In genomic region chr9:4308628-4309350, GRCm38 (mm10) we compare ENCODE assay signal across 7 mouse cellular contexts. TPM values are rescaled to one million over a fixed set of nuclear protein-coding genes. Genes with fewer than 3 reads are reported as not detected.
A peak's percentile ranks its signal among the peaks of the same experiment; 100 is the strongest.
DNase-seq lines count a peak whose midpoint lies in the region; ATAC-seq and TF ChIP-seq lines count a peak whose summit lies in the region.

No protein-coding gene starts in this region.

- ATAC-seq in limb, embryonic 11.5 days (ENCODE audit: insufficient number of reproducible peaks, low FRiP score, low TSS enrichment, low read depth): no peak; the same call in 1 of the 2 replicates
- ATAC-seq in neural tube, embryonic 14.5 days (ENCODE audit: low read depth): peak; percentile 58

- under 1% methylated on average over 36 of the region's 36 CpGs for WGBS in thymus, adult 2 months
- under 1% methylated on average over 36 of the region's 36 CpGs for WGBS in limb, embryonic 11.5 days
- 1% methylated on average over 36 of the region's 36 CpGs for WGBS in neural tube, embryonic 14.5 days

- TF ChIP-seq CTCF in thymus, adult 2 months (IDR thresholded peaks at IDR 0.05; ENCODE audit: borderline replicate concordance, control insufficient read depth, extremely low read depth, insufficient read depth, low read length, poor library complexity): no peak
- TF ChIP-seq CTCF in embryonic fibroblast, embryonic 13.5 days (IDR thresholded peaks at IDR 0.05; ENCODE audit: borderline replicate concordance, insufficient read depth, low read length): no peak

- no peaks in the 10 kb centered on the region for H3K4me1 ChIP-seq in thymus, adult 2 months (replicated peaks; ENCODE audit: control insufficient read depth, insufficient read depth, low read length)
- H3K4me1 ChIP-seq in embryonic fibroblast, embryonic 13.5 days (ENCODE audit: control insufficient read depth, insufficient read depth, low read length): no peaks in the 10 kb centered on the region
- H3K4me1 ChIP-seq in limb, embryonic 11.5 days (ENCODE audit: control insufficient read depth, insufficient read depth, low read length): peaks cover 2% of the 10 kb centered on the region; the same call in 1 of the 2 replicates
- peaks cover 8% of the 10 kb centered on the region; the same call in 1 of the 2 replicates for H3K4me1 ChIP-seq in neural tube, embryonic 14.5 days (ENCODE audit: control insufficient read depth, insufficient read depth, low read length)

- H3K4me2 ChIP-seq in limb, embryonic 11.5 days (ENCODE audit: low read depth, severe bottlenecking): peak overlapping the region; percentile 43
- peak overlapping the region; percentile 75 for H3K4me2 ChIP-seq in neural tube, embryonic 14.5 days (ENCODE audit: low read depth, low read length)

- no peak for DNase-seq in thymus, adult 2 months
- no peak for DNase-seq in thymus, postnatal 0 days (ENCODE audit: low spot score)
- no peak for DNase-seq in limb, embryonic 11.5 days (ENCODE audit: low spot score)
- DNase-seq in right cerebral cortex, adult 18-20 months: no peak
- DNase-seq in right cerebral cortex, postnatal 14 days: no peak

- TF ChIP-seq POLR2A in thymus, adult 2 months (IDR thresholded peaks at IDR 0.05; ENCODE audit: control insufficient read depth, extremely low read depth, insufficient read depth, low read length, poor library complexity): no peak
- no peak for TF ChIP-seq POLR2A in embryonic fibroblast, embryonic 13.5 days (IDR thresholded peaks at IDR 0.05; ENCODE audit: low read depth, low read length)

- peak overlapping the region; percentile 6; the same call in 1 of the 2 replicates for H3K27ac ChIP-seq in thymus, adult 2 months (ENCODE audit: control insufficient read depth, insufficient read depth, low read length)
- peak overlapping the region; percentile 60 for H3K27ac ChIP-seq in embryonic fibroblast, embryonic 13.5 days (ENCODE audit: insufficient read depth, low read length)
- no peak overlapping the region for H3K27ac ChIP-seq in limb, embryonic 11.5 days (replicated peaks; ENCODE audit: low read depth, low read length)
- peak overlapping the region; percentile 71 for H3K27ac ChIP-seq in neural tube, embryonic 14.5 days (ENCODE audit: low read depth, low read length)

- H3K4me3 ChIP-seq in thymus, adult 2 months (ENCODE audit: control insufficient read depth, insufficient read depth, low read length): peak overlapping the region; percentile 62
- H3K4me3 ChIP-seq in embryonic fibroblast, embryonic 13.5 days (ENCODE audit: insufficient read depth, low read length): peak overlapping the region; percentile 90
- H3K4me3 ChIP-seq in limb, embryonic 11.5 days (ENCODE audit: low read depth, low read length): peak overlapping the region; percentile 59
- peak overlapping the region; percentile 68 for H3K4me3 ChIP-seq in neural tube, embryonic 14.5 days (ENCODE audit: low read depth, low read length)

- H3K27me3 ChIP-seq in thymus, adult 2 months (ENCODE audit: control insufficient read depth, insufficient read depth, low read length): no peaks in the 10 kb centered on the region
- no peaks in the 10 kb centered on the region for H3K27me3 ChIP-seq in limb, embryonic 11.5 days (ENCODE audit: control insufficient read depth, insufficient read depth, low read length)
- H3K27me3 ChIP-seq in neural tube, embryonic 14.5 days (ENCODE audit: control insufficient read depth, insufficient read depth, low read length): no peaks in the 10 kb centered on the region

- peak overlapping the region; percentile 62 for H3K9ac ChIP-seq in limb, embryonic 11.5 days (ENCODE audit: low read length)
- peak overlapping the region; percentile 75 for H3K9ac ChIP-seq in neural tube, embryonic 14.5 days (replicated peaks; ENCODE audit: low read depth, low read length)

- no peaks in the 10 kb centered on the region for H3K9me3 ChIP-seq in limb, embryonic 11.5 days (ENCODE audit: control insufficient read depth, low read length)
- no peaks in the 10 kb centered on the region for H3K9me3 ChIP-seq in neural tube, embryonic 14.5 days (ENCODE audit: control insufficient read depth, low read length)

- no peaks in the 10 kb centered on the region for H3K36me3 ChIP-seq in thymus, adult 2 months (ENCODE audit: control insufficient read depth, insufficient read depth, low read length)
- H3K36me3 ChIP-seq in limb, embryonic 11.5 days (ENCODE audit: control insufficient read depth, insufficient read depth, low read length): no peaks in the 10 kb centered on the region
- H3K36me3 ChIP-seq in neural tube, embryonic 14.5 days (ENCODE audit: control insufficient read depth, insufficient read depth, low read length): no peaks in the 10 kb centered on the region

RNA-seq across cellular contexts. Expression of gene Aasdhppt, which starts 0.5 kb away (rescaled TPM):
- polyA plus RNA-seq in thymus, adult 2 months (2012; rRNA removed): 2.7 and 3.3 TPM in 2 replicates
- 40.2 and 42.2 TPM in 2 replicates for polyA plus RNA-seq in thymus, postnatal 0 days (2015; fragmentation: Nextera tagmentation; extraction: Ambion mirVana)
- 16.8 and 18.8 TPM in 2 replicates for polyA plus RNA-seq in embryonic fibroblast, embryonic 13.5 days (2011; ENCODE audit: insufficient read length, low read depth, missing spikeins)
- polyA plus RNA-seq in limb, embryonic 11.5 days (2014; fragmentation: Nextera tagmentation; extraction: Ambion mirVana): 36.8 and 38.9 TPM in 2 replicates
- 35.7 and 37.3 TPM in 2 replicates for polyA plus RNA-seq in neural tube, embryonic 14.5 days (2014; fragmentation: Nextera tagmentation; extraction: Ambion mirVana)

RNA-seq across cellular contexts. Expression of gene Kbtbd3, which starts 0.8 kb away (rescaled TPM):
- polyA plus RNA-seq in thymus, adult 2 months (2012; rRNA removed): 0.27 and 0.35 TPM in 2 replicates
- 7.7 and 8.5 TPM in 2 replicates for polyA plus RNA-seq in thymus, postnatal 0 days (2015; fragmentation: Nextera tagmentation; extraction: Ambion mirVana)
- polyA plus RNA-seq in embryonic fibroblast, embryonic 13.5 days (2011; ENCODE audit: insufficient read length, low read depth, missing spikeins): 2.2 and 3.2 TPM in 2 replicates
- polyA plus RNA-seq in limb, embryonic 11.5 days (2014; fragmentation: Nextera tagmentation; extraction: Ambion mirVana): 6.7 and 7.0 TPM in 2 replicates
- polyA plus RNA-seq in neural tube, embryonic 14.5 days (2014; fragmentation: Nextera tagmentation; extraction: Ambion mirVana): 13.8 and 14.5 TPM in 2 replicates
